Mouse (Mus musculus) myocyte (in vitro differentiated cells): ENCODE measurements around the gene Calhm1. TPM values are rescaled to one million over a fixed set of nuclear protein-coding genes. Genes with fewer than 3 reads are reported as not detected.

Experiments
- H3K27me3 ChIP-seq: one replicate; pipeline ENCODE4 v1.6.1; 2011; ENCODE audit not compliant: control insufficient read depth, insufficient read depth, insufficient read length
- H3K36me3 ChIP-seq: one replicate; pipeline ENCODE4 v1.6.1; 2011; ENCODE audit not compliant: control insufficient read depth, insufficient read depth
- H3K4me2 ChIP-seq: one replicate; pipeline ENCODE4 v1.6.1; 2011; ENCODE audit warnings: low read depth, control low read depth
- H3K4me3 ChIP-seq: one replicate; pipeline ENCODE4 v1.5.1; 2011; ENCODE audit warnings: mild to moderate bottlenecking, control low read depth, moderate library complexity
- H3K79me2 ChIP-seq: one replicate; pipeline ENCODE4 v1.6.1; 2011; ENCODE audit not compliant: control insufficient read depth, insufficient read depth
- H3ac ChIP-seq: one replicate; pipeline ENCODE4 v1.6.1; 2011; ENCODE audit not compliant: control insufficient read depth, insufficient read length
- CEBPB ChIP-seq: IDR thresholded peaks from 2 replicates; pipeline ENCODE4 v1.6.1; 2011; ENCODE audit warnings: mild to moderate bottlenecking, moderate library complexity; ENCODE audit not compliant: poor library complexity, insufficient read depth, severe bottlenecking
- E2F4 ChIP-seq: IDR thresholded peaks from one replicate; pipeline ENCODE4 v1.6.1; 2011; ENCODE audit warnings: mild to moderate bottlenecking, control low read depth, moderate library complexity; ENCODE audit not compliant: insufficient read depth
- MAX ChIP-seq: IDR thresholded peaks from one replicate; pipeline ENCODE4 v1.6.1; 2011; ENCODE audit warnings: low read depth, mild to moderate bottlenecking, control low read depth
- MYOD1 ChIP-seq, 3 experiments: IDR thresholded peaks; one replicate each; pipeline ENCODE4 v1.6.1; 2011; ENCODE audit warnings: control low read depth in 2 of 3, low read depth in 2 of 3, mild to moderate bottlenecking in 2 of 3, moderate library complexity in 1 of 3; ENCODE audit not compliant: insufficient read length in 2 of 3, control insufficient read depth in 1 of 3
- MYOG ChIP-seq, 3 experiments: IDR thresholded peaks; one replicate each; pipeline ENCODE4 v1.6.1; 2011; ENCODE audit warnings: control low read depth in 2 of 3, low read depth in 2 of 3, mild to moderate bottlenecking in 2 of 3; ENCODE audit not compliant: insufficient read length in 2 of 3, control insufficient read depth in 1 of 3, insufficient read depth in 1 of 3
- POLR2A ChIP-seq: IDR thresholded peaks from one replicate; pipeline ENCODE4 v1.6.1; 2011; ENCODE audit warnings: low read depth, mild to moderate bottlenecking, control low read depth, moderate library complexity; ENCODE audit not compliant: insufficient read length
- POLR2AphosphoS2 ChIP-seq: IDR thresholded peaks from one replicate; pipeline ENCODE4 v1.6.1; 2011; ENCODE audit warnings: low read depth, control low read depth; ENCODE audit not compliant: insufficient read length
- REST ChIP-seq: IDR thresholded peaks from one replicate; pipeline ENCODE4 v1.6.1; 2011; ENCODE audit warnings: mild to moderate bottlenecking, control low read depth, moderate library complexity; ENCODE audit not compliant: insufficient read depth, insufficient read length
- SRF ChIP-seq: IDR thresholded peaks from one replicate; pipeline ENCODE4 v1.6.1; 2011; ENCODE audit warnings: low read depth; ENCODE audit not compliant: control insufficient read depth, insufficient read length
- TCF12 ChIP-seq: IDR thresholded peaks from one replicate; pipeline ENCODE4 v1.6.1; 2011; ENCODE audit warnings: mild to moderate bottlenecking, control low read depth; ENCODE audit not compliant: poor library complexity, insufficient read depth, severe bottlenecking
- TCF3 ChIP-seq: IDR thresholded peaks from one replicate; pipeline ENCODE4 v1.6.1; 2011; ENCODE audit warnings: low read depth, control low read depth; ENCODE audit not compliant: insufficient read length
- USF1 ChIP-seq: IDR thresholded peaks from one replicate; pipeline ENCODE4 v1.6.1; 2011; ENCODE audit warnings: low read depth, mild to moderate bottlenecking, control low read depth, moderate library complexity
- polyA plus RNA-seq: library from polyadenylated mRNA; unstranded; fragments of >200 nt; fragmentation: generic; extraction: Trizol; gene quantifications from one replicate; pipeline ENCODE4 v1.2.1, GENCODE M21; 2012; ENCODE audit warnings: missing spikeins

Calhm1 gene
- polyA plus RNA-seq, 1 experiment: not detected

- no peaks in the 10 kb centered on the region for H3K27me3 ChIP-seq
- H3K79me2 ChIP-seq: peaks cover 3% of the 10 kb centered on the region
- no peaks in the 10 kb centered on the region for H3K36me3 ChIP-seq
- H3K4me2 ChIP-seq: peak overlapping the region; percentile 81
- H3K4me3 ChIP-seq: peak overlapping the region; percentile 19
- TF ChIP-seq USF1 (peak; percentile 85), POLR2AphosphoS2 (no peak)
- H3ac ChIP-seq: peak overlapping the region; percentile 10
Observed at GRCm38 (mm10) chr19:47178001-47178400, 33.9 kb upstream of the Calhm1 start.

GRCm38 (mm10) chr19:47176916-47177505 lies 33.0 kb upstream of the Calhm1 start:
- Histone ChIP-seq H3K36me3 (no peaks in the 10 kb centered on the region), H3ac (no peak overlapping the region), H3K27me3 (no peaks in the 10 kb centered on the region), H3K4me3 (no peak overlapping the region), H3K4me2 (peak overlapping the region; percentile 81), H3K79me2 (peaks cover 3% of the 10 kb centered on the region)
- TF ChIP-seq USF1 (no peak), CEBPB (no peak), POLR2A (no peak), SRF (no peak), MAX (no peak), E2F4 (no peak), TCF12 (no peak), TCF3 (no peak), POLR2AphosphoS2 (no peak), MYOD1 (IDR thresholded peaks at IDR 0.05; ENCODE audit: control insufficient read depth in 1 of 3, insufficient read length in 2 of 3, low read depth in 2 of 3) (no peak), REST (no peak), MYOG (IDR thresholded peaks at IDR 0.05; ENCODE audit: control insufficient read depth in 1 of 3, insufficient read depth in 1 of 3, insufficient read length in 2 of 3, low read depth in 2 of 3) (no peak)

- Histone ChIP-seq H3K79me2 (no peaks in the 10 kb centered on the region), H3K4me3 (no peak overlapping the region), H3K27me3 (no peaks in the 10 kb centered on the region), H3ac (no peak overlapping the region), H3K4me2 (no peak overlapping the region), H3K36me3 (no peaks in the 10 kb centered on the region)
- TF ChIP-seq CEBPB (no peak), REST (no peak), TCF12 (no peak), E2F4 (no peak), SRF (no peak), MYOD1 (IDR thresholded peaks at IDR 0.05; ENCODE audit: control insufficient read depth in 1 of 3, insufficient read length in 2 of 3, low read depth in 2 of 3) (no peak), MYOG (IDR thresholded peaks at IDR 0.05; ENCODE audit: control insufficient read depth in 1 of 3, insufficient read depth in 1 of 3, insufficient read length in 2 of 3, low read depth in 2 of 3) (no peak), POLR2AphosphoS2 (no peak)
Observed at GRCm38 (mm10) chr19:47175472-47175871, 31.4 kb upstream of the Calhm1 start.

- no peak overlapping the region for H3K4me3 ChIP-seq
Observed at GRCm38 (mm10) chr19:47174515-47174914, 30.5 kb upstream of the Calhm1 start.

GRCm38 (mm10) chr19:47168793-47169412 lies 24.8 kb upstream of the Calhm1 start:
- H3K36me3 ChIP-seq: no peaks in the 10 kb centered on the region
- no peak overlapping the region for H3K4me3 ChIP-seq

More at GRCm38 (mm10) chr19:47174515-47174914, 30.5 kb upstream of the Calhm1 start:
- no peaks in the 10 kb centered on the region for H3K27me3 ChIP-seq
- no peak for TF ChIP-seq POLR2AphosphoS2
- TF ChIP-seq USF1: peak; percentile 70
- H3K4me2 ChIP-seq: no peak overlapping the region
- H3ac ChIP-seq: no peak overlapping the region
- no peaks in the 10 kb centered on the region for H3K79me2 ChIP-seq
- H3K36me3 ChIP-seq: no peaks in the 10 kb centered on the region

More at GRCm38 (mm10) chr19:47168793-47169412, 24.8 kb upstream of the Calhm1 start:
- TF ChIP-seq MAX (no peak), MYOG (IDR thresholded peaks at IDR 0.05; ENCODE audit: control insufficient read depth in 1 of 3, insufficient read depth in 1 of 3, insufficient read length in 2 of 3, low read depth in 2 of 3) (no peak), USF1 (no peak), REST (no peak), TCF12 (no peak), POLR2AphosphoS2 (no peak), MYOD1 (IDR thresholded peaks at IDR 0.05; ENCODE audit: control insufficient read depth in 1 of 3, insufficient read length in 2 of 3, low read depth in 2 of 3) (no peak), E2F4 (no peak), POLR2A (no peak), SRF (no peak), TCF3 (no peak), CEBPB (no peak)
- Histone ChIP-seq H3K4me2 (peak overlapping the region; percentile 72), H3ac (no peak overlapping the region), H3K27me3 (no peaks in the 10 kb centered on the region), H3K79me2 (no peaks in the 10 kb centered on the region)
